Comparison of ENCODE assay signal across 8 mouse cellular contexts in genomic region chr9:57158013-57158470, GRCm38 (mm10). TPM values are rescaled to one million over a fixed set of nuclear protein-coding genes. Genes with fewer than 3 reads are reported as not detected.
DNase-seq lines count a peak whose midpoint lies in the region; ATAC-seq and TF ChIP-seq lines count a peak whose summit lies in the region.

TSS of gene Commd4 (minus strand) at chr9:57158331.

- H3K9me3 ChIP-seq in forebrain, embryonic 10.5 days, result no peaks in the 10 kb centered on the region
- no peaks in the 10 kb centered on the region for H3K9me3 ChIP-seq in heart, embryonic 15.5 days (replicated peaks)
- no peaks in the 10 kb centered on the region for H3K9me3 ChIP-seq in liver, embryonic 14.5 days (ENCODE audit: control insufficient read depth, low read length)
- H3K9me3 ChIP-seq in neural tube, embryonic 11.5 days (ENCODE audit: control insufficient read depth, low read length), result no peaks in the 10 kb centered on the region
- no peaks in the 10 kb centered on the region for H3K9me3 ChIP-seq in stomach, postnatal 0 days (ENCODE audit: control insufficient read depth, low read length)

- peak within 1 kb of the TSS; percentile 73 for H3K9ac ChIP-seq in heart, embryonic 15.5 days
- H3K9ac ChIP-seq in liver, embryonic 14.5 days (replicated peaks), result peak within 1 kb of the TSS; percentile 72
- H3K9ac ChIP-seq in neural tube, embryonic 11.5 days (ENCODE audit: low read length), result peak within 1 kb of the TSS; percentile 73
- H3K9ac ChIP-seq in stomach, postnatal 0 days (ENCODE audit: low read length), result peak within 1 kb of the TSS; percentile 74

- H3K36me3 ChIP-seq in forebrain, embryonic 10.5 days (replicated peaks), result peaks cover 19% of the 10 kb centered on the region
- H3K36me3 ChIP-seq in heart, embryonic 15.5 days, result peaks cover 13% of the 10 kb centered on the region
- no peaks in the 10 kb centered on the region for H3K36me3 ChIP-seq in liver, embryonic 14.5 days (replicated peaks; ENCODE audit: control insufficient read depth, insufficient read depth, low read depth)
- no peaks in the 10 kb centered on the region; the same call in 1 of the 2 replicates for H3K36me3 ChIP-seq in neural tube, embryonic 11.5 days (ENCODE audit: control insufficient read depth, insufficient read depth, low read length)
- 0 out of 2 replicates have a peak, but pooled peaks cover 4% of the 10 kb centered on the region for H3K36me3 ChIP-seq in stomach, postnatal 0 days (ENCODE audit: control insufficient read depth, insufficient read depth, low read length)

- H3K4me1 ChIP-seq in forebrain, embryonic 10.5 days, result peaks cover 19% of the 10 kb centered on the region
- peaks cover 13% of the 10 kb centered on the region for H3K4me1 ChIP-seq in heart, embryonic 15.5 days (replicated peaks)
- H3K4me1 ChIP-seq in liver, embryonic 14.5 days (replicated peaks; ENCODE audit: control insufficient read depth in 2 of 2, insufficient read depth in 2 of 2, low read length in 1 of 2), result peaks cover 0 to 11% of the 10 kb centered on the region in 2 experiments; a peak in 2 of 4 replicates
- H3K4me1 ChIP-seq in neural tube, embryonic 11.5 days (ENCODE audit: control insufficient read depth, insufficient read depth, low read length), result peaks cover 5% of the 10 kb centered on the region; the same call in 1 of the 2 replicates
- H3K4me1 ChIP-seq in stomach, postnatal 0 days (replicated peaks; ENCODE audit: control insufficient read depth, insufficient read depth), result 0 out of 2 replicates have a peak, but pooled peaks cover 2% of the 10 kb centered on the region

- peak; percentile 19 for TF ChIP-seq CTCF in liver, embryonic 14.5 days (IDR thresholded peaks at IDR 0.05; ENCODE audit: low read depth)
- peak; percentile 29; the same call in 1 of the 2 replicates for TF ChIP-seq CTCF in stomach, postnatal 0 days (IDR thresholded peaks at IDR 0.05; ENCODE audit: low read depth)

- peaks cover 3% of the 10 kb centered on the region; the same call in 1 of the 2 replicates for H3K27me3 ChIP-seq in forebrain, embryonic 10.5 days (ENCODE audit: poor library complexity, severe bottlenecking)
- H3K27me3 ChIP-seq in heart, embryonic 15.5 days, result no peaks in the 10 kb centered on the region
- H3K27me3 ChIP-seq in liver, embryonic 14.5 days (ENCODE audit: control insufficient read depth, insufficient read depth, low read length), result no peaks in the 10 kb centered on the region
- no peaks in the 10 kb centered on the region for H3K27me3 ChIP-seq in neural tube, embryonic 11.5 days (ENCODE audit: control insufficient read depth, insufficient read depth, low read length)
- no peaks in the 10 kb centered on the region for H3K27me3 ChIP-seq in stomach, postnatal 0 days (ENCODE audit: control insufficient read depth, insufficient read depth, low read length)

- WGBS in forebrain, embryonic 10.5 days, result under 1% methylated on average over 24 of the region's 24 CpGs
- under 1% methylated on average over 24 of the region's 24 CpGs for WGBS in heart, embryonic 15.5 days
- under 1% methylated on average over 24 of the region's 24 CpGs for WGBS in liver, embryonic 14.5 days (ENCODE audit: insufficient replicate concordance)
- under 1% methylated on average over 24 of the region's 24 CpGs for WGBS in neural tube, embryonic 11.5 days
- WGBS in stomach, postnatal 0 days, result 0% methylated on average over 24 of the region's 24 CpGs

- TF ChIP-seq EP300 in liver, embryonic 14.5 days (IDR thresholded peaks at IDR 0.05; ENCODE audit: low read depth), result no peak
- TF ChIP-seq EP300 in stomach, postnatal 0 days (optimal IDR thresholded peaks at IDR 0.05), result no peak

- peak; percentile 78 for ATAC-seq in heart, embryonic 15.5 days (replicated peaks; ENCODE audit: insufficient number of reproducible peaks, insufficient read depth, low FRiP score, low read depth)
- ATAC-seq in liver, embryonic 14.5 days (ENCODE audit: insufficient read depth), result peak; percentile 81
- peak; percentile 78 for ATAC-seq in neural tube, embryonic 11.5 days (ENCODE audit: insufficient read depth, low FRiP score, low TSS enrichment)
- peak; percentile 84 for ATAC-seq in stomach, postnatal 0 days (ENCODE audit: low FRiP score, low TSS enrichment)

- DNase-seq in CD8-positive naive resting alpha-beta T cell, adult 2 months (ENCODE audit: low read depth in 2 of 2, low spot score in 2 of 2), result peak; percentile 78
- peak; percentile 83 for DNase-seq in c-Kit-positive CD71-negative TER-119-negative erythroid progenitor cells, embryonic 14.5 days (ENCODE audit: low read depth)
- peak; percentile 93 for DNase-seq in forebrain, embryonic 10.5 days (ENCODE audit: extremely low spot score, low spot score)
- peak; percentile 97 to 99 for DNase-seq in kidney, postnatal 25 days
- peak; percentile 80 to 88 (median 85) for DNase-seq in liver, embryonic 14.5 days (ENCODE audit: low read depth in 3 of 3, low spot score in 3 of 3)
- DNase-seq in neural tube, embryonic 11.5 days (ENCODE audit: low spot score), result peak; percentile 90
- DNase-seq in stomach, postnatal 0 days (ENCODE audit: low spot score), result peak; percentile 91

- H3K27ac ChIP-seq in forebrain, embryonic 10.5 days, result peak within 1 kb of the TSS; percentile 88
- no peak within 1 kb of the TSS for H3K27ac ChIP-seq in heart, embryonic 15.5 days
- no peak within 1 kb of the TSS for H3K27ac ChIP-seq in liver, embryonic 14.5 days
- H3K27ac ChIP-seq in neural tube, embryonic 11.5 days (ENCODE audit: low read depth, low read length), result no peak within 1 kb of the TSS
- peak within 1 kb of the TSS; percentile 53; the same call in 1 of the 2 replicates for H3K27ac ChIP-seq in stomach, postnatal 0 days (replicated peaks)

- peak within 1 kb of the TSS; percentile 91 for H3K4me3 ChIP-seq in forebrain, embryonic 10.5 days
- H3K4me3 ChIP-seq in heart, embryonic 15.5 days, result peak within 1 kb of the TSS; percentile 91
- peak within 1 kb of the TSS; percentile 73 to 76 for H3K4me3 ChIP-seq in liver, embryonic 14.5 days (ENCODE audit: insufficient read depth in 1 of 2, low read depth in 2 of 2, low read length in 2 of 2)
- H3K4me3 ChIP-seq in neural tube, embryonic 11.5 days (ENCODE audit: low read depth, low read length), result peak within 1 kb of the TSS; percentile 70
- H3K4me3 ChIP-seq in stomach, postnatal 0 days (ENCODE audit: low read depth, low read length), result peak within 1 kb of the TSS; percentile 75

- peak within 1 kb of the TSS; percentile 96 for H3K4me2 ChIP-seq in heart, embryonic 15.5 days
- H3K4me2 ChIP-seq in liver, embryonic 14.5 days (ENCODE audit: low read depth), result peak within 1 kb of the TSS; percentile 82
- peak within 1 kb of the TSS; percentile 68 for H3K4me2 ChIP-seq in neural tube, embryonic 11.5 days (ENCODE audit: low read depth)
- peak within 1 kb of the TSS; percentile 99 for H3K4me2 ChIP-seq in stomach, postnatal 0 days (replicated peaks; ENCODE audit: low read depth)

RNA-seq across cellular contexts. Expression of gene Commd4, which starts in this region (rescaled TPM):
- 106 and 111 TPM in 2 replicates for polyA plus RNA-seq in forebrain, embryonic 10.5 days (2016; fragmentation: Nextera tagmentation; extraction: Ambion mirVana)
- 57.7 and 73.4 TPM in 2 replicates for polyA plus RNA-seq in heart, embryonic 15.5 days (2015; fragmentation: Nextera tagmentation; extraction: Ambion mirVana)
- 45.8 and 51.4 TPM in 2 replicates for polyA plus RNA-seq in liver, embryonic 14.5 days (2012; rRNA removed)
- 57.1 and 65.2 TPM in 2 replicates for polyA plus RNA-seq in liver, embryonic 14.5 days (2014; fragmentation: Nextera tagmentation; extraction: Ambion mirVana)
- 97.8 and 99.0 TPM in 2 replicates for polyA plus RNA-seq in neural tube, embryonic 11.5 days (2014; fragmentation: Nextera tagmentation; extraction: Ambion mirVana)
- polyA plus RNA-seq in stomach, postnatal 0 days (2015; fragmentation: Nextera tagmentation; extraction: Ambion mirVana), result 74.9 and 75.3 TPM in 2 replicates

Comparison
In these comparisons a context has a peak if more than half of its experiments do, and no peak if none do; other contexts are left out.
1. H3K27ac ChIP-seq: peak in forebrain, embryonic 10.5 days (single experiment) and stomach, postnatal 0 days (single experiment); none in heart, embryonic 15.5 days (single experiment), liver, embryonic 14.5 days (single experiment) and neural tube, embryonic 11.5 days (single experiment).
2. Peak in every context shown above with its lines, with median percentiles within 50 percentile points of each other: DNase-seq, H3K4me3 ChIP-seq, ATAC-seq, H3K4me2 ChIP-seq and H3K9ac ChIP-seq.